Mouse (Mus musculus): ENCODE measurements around the gene Hist1h3h. TPM values are rescaled to one million over a fixed set of nuclear protein-coding genes. Genes with fewer than 3 reads are reported as not detected.
"Not testable (repeated sequence)": the region's sequence is repeated elsewhere in the genome, so short reads cannot be mapped to it uniquely, and the experiment has no call there.

The Hist1h3h gene
- polyA plus RNA-seq, 1 experiment from 2014 or later, result 4.1 TPM

DNA sequence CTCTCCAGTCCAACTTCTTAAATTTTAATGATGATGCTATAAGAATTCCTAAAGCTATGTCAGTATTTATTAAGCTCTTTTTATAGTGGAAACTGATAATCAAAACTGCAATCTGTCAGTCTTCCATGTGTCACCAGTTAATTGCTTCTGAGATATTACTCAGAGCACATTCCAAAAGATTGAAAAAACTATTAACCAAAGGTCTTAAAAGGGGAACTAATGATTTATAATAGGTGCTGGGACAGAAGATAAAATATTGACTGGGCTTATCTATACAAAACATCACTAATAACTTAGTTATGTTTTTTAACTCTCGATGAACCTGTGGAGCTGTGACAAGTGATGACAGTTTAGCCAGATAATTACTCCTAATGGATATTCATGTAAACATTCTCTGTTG lies 27.5 kb downstream of the Hist1h3h start:
- no peaks in the 10 kb centered on the region for H3K36me3 ChIP-seq (ENCODE audit: control insufficient read depth, insufficient read depth, low read length)
- DNase-seq (ENCODE audit: low spot score) (no peak), ATAC-seq (ENCODE audit: low FRiP score, low TSS enrichment) (no peak)
- H3K4me1 ChIP-seq (replicated peaks; ENCODE audit: control insufficient read depth, insufficient read depth), result no peaks in the 10 kb centered on the region
- no peak overlapping the region for H3K4me2 ChIP-seq (replicated peaks; ENCODE audit: low read depth)
- 34% methylated on average over 1 of the region's 1 CpGs for WGBS
- H3K4me3 ChIP-seq (ENCODE audit: low read depth, low read length), result no peak overlapping the region
- H3K27me3 ChIP-seq (ENCODE audit: control insufficient read depth, insufficient read depth, low read length), result no peaks in the 10 kb centered on the region
- no peak overlapping the region for H3K9ac ChIP-seq (ENCODE audit: low read length)
- TF ChIP-seq EP300 (optimal IDR thresholded peaks at IDR 0.05) (no peak), CTCF (IDR thresholded peaks at IDR 0.05; ENCODE audit: low read depth) (no peak)
- no peak overlapping the region for H3K27ac ChIP-seq (replicated peaks)
- H3K9me3 ChIP-seq (ENCODE audit: control insufficient read depth, low read length), result no peaks in the 10 kb centered on the region

DNA sequence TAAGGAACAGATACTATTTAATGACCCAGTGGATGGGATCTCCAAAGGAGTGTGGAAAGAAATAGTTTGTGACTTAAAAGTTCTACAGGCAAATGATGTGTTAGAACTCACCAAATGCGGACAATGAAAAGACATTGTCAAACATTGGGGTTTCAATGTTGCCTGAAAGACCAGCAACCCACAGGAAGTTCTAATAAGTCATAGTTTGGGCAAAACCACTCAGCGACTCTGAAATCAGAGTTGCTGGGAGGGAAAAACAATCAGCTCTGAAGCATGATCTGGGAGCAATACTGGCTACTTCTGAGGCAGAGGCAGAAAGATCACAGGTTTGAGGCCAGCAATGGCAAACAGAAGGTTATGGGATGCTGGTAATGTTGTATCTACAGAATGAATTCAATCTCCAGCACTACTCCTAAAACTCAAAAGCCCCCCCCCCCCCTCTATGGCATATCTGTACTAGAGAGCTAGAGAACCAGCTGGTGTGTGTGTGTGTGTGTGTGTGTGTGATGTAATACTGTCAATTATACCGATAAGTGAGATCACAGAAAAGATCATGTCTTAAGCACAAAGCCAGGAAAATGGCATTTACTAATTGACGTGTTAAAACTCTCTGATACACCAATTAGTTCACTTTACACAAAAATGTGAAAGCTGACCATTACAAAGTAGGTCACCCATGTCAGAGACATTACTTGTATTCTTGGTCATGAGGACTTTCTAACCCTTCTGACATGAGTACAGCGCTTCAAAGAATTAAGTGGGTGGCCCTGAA lies 32.1 kb downstream of the Hist1h3h start:
- Histone ChIP-seq H3K27ac (replicated peaks) (peak overlapping the region; percentile 13; the same call in 1 of the 2 replicates), H3K9me3 (ENCODE audit: control insufficient read depth, low read length) (no peaks in the 10 kb centered on the region), H3K4me3 (ENCODE audit: low read depth, low read length) (peak overlapping the region; percentile 43), H3K4me2 (replicated peaks; ENCODE audit: low read depth) (peak overlapping the region; percentile 55), H3K4me1 (replicated peaks; ENCODE audit: control insufficient read depth, insufficient read depth) (no peaks in the 10 kb centered on the region), H3K27me3 (ENCODE audit: control insufficient read depth, insufficient read depth, low read length) (no peaks in the 10 kb centered on the region), H3K36me3 (ENCODE audit: control insufficient read depth, insufficient read depth, low read length) (no peaks in the 10 kb centered on the region), H3K9ac (ENCODE audit: low read length) (peak overlapping the region; percentile 54)
- ATAC-seq (ENCODE audit: low FRiP score, low TSS enrichment) (no peak), DNase-seq (ENCODE audit: low spot score) (no peak)
- TF ChIP-seq CTCF (IDR thresholded peaks at IDR 0.05; ENCODE audit: low read depth) (no peak), EP300 (optimal IDR thresholded peaks at IDR 0.05) (no peak)
- WGBS, result 4% methylated on average over 5 of the region's 5 CpGs

DNA sequence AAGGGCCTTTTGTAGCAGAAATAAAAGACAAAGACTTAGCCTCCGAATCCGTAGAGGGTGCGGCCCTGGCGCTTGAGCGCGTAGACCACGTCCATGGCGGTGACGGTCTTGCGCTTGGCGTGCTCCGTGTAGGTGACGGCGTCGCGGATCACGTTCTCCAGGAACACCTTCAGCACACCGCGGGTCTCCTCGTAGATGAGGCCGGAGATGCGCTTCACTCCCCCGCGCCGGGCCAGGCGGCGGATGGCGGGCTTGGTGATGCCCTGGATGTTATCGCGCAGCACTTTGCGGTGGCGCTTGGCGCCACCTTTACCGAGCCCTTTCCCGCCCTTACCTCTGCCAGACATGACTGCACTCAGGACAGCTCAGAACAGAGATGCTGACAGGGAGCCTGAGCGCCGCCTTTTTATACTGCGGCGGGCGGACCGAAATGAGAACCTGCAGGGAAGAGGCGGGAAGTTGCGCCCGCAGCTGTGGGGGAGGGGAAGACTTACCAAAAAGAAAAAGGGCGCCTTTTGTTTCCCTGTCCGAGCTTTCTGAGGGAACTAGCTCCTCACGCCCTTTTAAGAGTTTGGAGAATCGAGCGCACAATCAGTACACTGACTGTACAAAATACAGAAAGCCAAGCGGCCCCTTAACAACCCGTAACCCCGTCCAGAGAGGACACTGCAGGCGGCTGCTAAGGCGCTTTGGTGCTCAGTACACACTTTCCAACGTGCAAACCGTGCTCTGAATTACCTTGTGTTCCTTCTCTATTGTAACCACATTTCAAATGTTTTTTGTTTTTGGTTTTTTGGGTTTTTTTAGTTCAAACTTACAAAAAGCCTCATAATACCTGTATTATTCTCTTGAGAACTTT lies 32.9 kb downstream of the Hist1h3h start, which contains the start of gene Hist1h4k:
TSS of gene Hist1h4k (minus strand) at position 347 of the 859 bp plus-strand sequence.
- Histone ChIP-seq H3K4me2 (replicated peaks; ENCODE audit: low read depth) (peak within 1 kb of the TSS; percentile 55), H3K4me3 (ENCODE audit: low read depth, low read length) (peak within 1 kb of the TSS; percentile 43), H3K27ac (replicated peaks) (peak within 1 kb of the TSS; percentile 65), H3K9ac (ENCODE audit: low read length) (peak within 1 kb of the TSS; percentile 54)
- WGBS, result 1% methylated on average over 46 of the region's 56 CpGs
- not testable (repeated sequence) for H3K27me3 ChIP-seq (ENCODE audit: control insufficient read depth, insufficient read depth, low read length); H3K4me1 ChIP-seq (replicated peaks; ENCODE audit: control insufficient read depth, insufficient read depth); H3K9me3 ChIP-seq (ENCODE audit: control insufficient read depth, low read length); H3K36me3 ChIP-seq (ENCODE audit: control insufficient read depth, insufficient read depth, low read length)
- peak; percentile 85 for ATAC-seq (ENCODE audit: low FRiP score, low TSS enrichment)
- peak; percentile 85 for DNase-seq (ENCODE audit: low spot score)

DNA sequence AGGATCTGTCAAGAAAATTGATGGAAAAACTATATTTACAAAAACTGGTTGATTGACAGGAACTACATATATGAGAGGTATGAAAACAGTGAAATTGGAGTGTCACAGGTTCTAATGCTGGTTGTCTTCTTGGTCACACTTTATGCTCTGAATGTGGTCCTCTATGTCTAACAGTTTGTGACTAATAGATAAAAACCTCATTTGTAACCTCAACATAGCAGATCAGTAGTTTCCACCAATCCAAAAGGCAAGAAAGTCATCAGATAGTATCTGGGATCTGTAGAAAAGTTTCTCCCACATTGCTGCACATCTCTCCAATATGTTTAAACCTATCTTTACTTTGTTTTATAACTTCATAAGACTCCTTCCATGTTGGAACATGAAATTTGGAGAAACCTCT lies 34.0 kb downstream of the Hist1h3h start:
- Histone ChIP-seq H3K27ac (replicated peaks) (no peak overlapping the region), H3K4me1 (replicated peaks; ENCODE audit: control insufficient read depth, insufficient read depth) (no peaks in the 10 kb centered on the region), H3K4me3 (ENCODE audit: low read depth, low read length) (no peak overlapping the region), H3K27me3 (ENCODE audit: control insufficient read depth, insufficient read depth, low read length) (no peaks in the 10 kb centered on the region), H3K9me3 (ENCODE audit: control insufficient read depth, low read length) (no peaks in the 10 kb centered on the region), H3K4me2 (replicated peaks; ENCODE audit: low read depth) (no peak overlapping the region), H3K36me3 (ENCODE audit: control insufficient read depth, insufficient read depth, low read length) (no peaks in the 10 kb centered on the region), H3K9ac (ENCODE audit: low read length) (no peak overlapping the region)
- TF ChIP-seq EP300 (optimal IDR thresholded peaks at IDR 0.05), result no peak
- no peak for TF ChIP-seq CTCF (IDR thresholded peaks at IDR 0.05; ENCODE audit: low read depth)
- no peak for DNase-seq (ENCODE audit: low spot score)
- ATAC-seq (ENCODE audit: low FRiP score, low TSS enrichment), result no peak

DNA sequence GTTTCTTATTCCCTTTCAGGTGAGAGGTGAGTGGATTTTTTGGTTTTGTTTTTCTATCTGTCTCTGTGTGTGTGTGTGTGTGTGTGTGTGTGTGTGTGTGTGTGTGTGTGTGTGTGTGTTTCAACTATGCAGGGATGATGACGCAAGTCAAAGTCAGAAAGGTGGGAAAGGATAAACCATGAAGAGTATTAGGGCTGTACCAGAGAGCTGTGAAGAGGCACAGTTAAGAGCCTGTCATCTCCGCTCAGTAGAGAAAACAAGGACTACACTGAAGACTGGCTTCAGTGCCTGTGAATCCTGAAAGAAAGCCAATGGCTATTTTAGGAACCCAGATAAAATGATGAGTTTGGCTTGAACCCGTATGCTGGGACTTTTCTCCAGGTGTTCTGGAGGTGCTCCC lies 34.4 kb downstream of the Hist1h3h start:
- ATAC-seq (ENCODE audit: low FRiP score, low TSS enrichment), result no peak
- TF ChIP-seq EP300 (optimal IDR thresholded peaks at IDR 0.05) (no peak), CTCF (IDR thresholded peaks at IDR 0.05; ENCODE audit: low read depth) (no peak)
- no peak overlapping the region for H3K9ac ChIP-seq (ENCODE audit: low read length)
- H3K9me3 ChIP-seq (ENCODE audit: control insufficient read depth, low read length), result no peaks in the 10 kb centered on the region
- H3K27ac ChIP-seq (replicated peaks), result no peak overlapping the region
- H3K36me3 ChIP-seq (ENCODE audit: control insufficient read depth, insufficient read depth, low read length), result no peaks in the 10 kb centered on the region
- WGBS, result 63% methylated on average over 3 of the region's 3 CpGs
- DNase-seq (ENCODE audit: low spot score), result no peak
- H3K27me3 ChIP-seq (ENCODE audit: control insufficient read depth, insufficient read depth, low read length), result no peaks in the 10 kb centered on the region
- H3K4me2 ChIP-seq (replicated peaks; ENCODE audit: low read depth), result no peak overlapping the region
- no peak overlapping the region for H3K4me3 ChIP-seq (ENCODE audit: low read depth, low read length)
- H3K4me1 ChIP-seq (replicated peaks; ENCODE audit: control insufficient read depth, insufficient read depth), result no peaks in the 10 kb centered on the region

- ATAC-seq (ENCODE audit: low FRiP score, low TSS enrichment), result no peak
- H3K4me3 ChIP-seq (ENCODE audit: low read depth, low read length), result no peak overlapping the region
- no peaks in the 10 kb centered on the region for H3K9me3 ChIP-seq (ENCODE audit: control insufficient read depth, low read length)
- no peak overlapping the region for H3K27ac ChIP-seq (replicated peaks)
- peak overlapping the region; percentile 66 for H3K4me2 ChIP-seq (replicated peaks; ENCODE audit: low read depth)
- H3K9ac ChIP-seq (ENCODE audit: low read length), result 0 out of 2 replicates have a peak overlapping the region, but pooled peaks have one; percentile 8
- no peak for DNase-seq (ENCODE audit: low spot score)
- H3K4me1 ChIP-seq (replicated peaks; ENCODE audit: control insufficient read depth, insufficient read depth), result no peaks in the 10 kb centered on the region
- TF ChIP-seq CTCF (IDR thresholded peaks at IDR 0.05; ENCODE audit: low read depth) (no peak), EP300 (optimal IDR thresholded peaks at IDR 0.05) (no peak)
- WGBS, result 25% methylated on average over 3 of the region's 3 CpGs
- no peaks in the 10 kb centered on the region for H3K27me3 ChIP-seq (ENCODE audit: control insufficient read depth, insufficient read depth, low read length)
- H3K36me3 ChIP-seq (ENCODE audit: control insufficient read depth, insufficient read depth, low read length), result no peaks in the 10 kb centered on the region
Measured at GRCm38 (mm10) chr13:21752356-21752755, 34.9 kb downstream of the Hist1h3h start.
